Mouse (Mus musculus) heart, postnatal 0 days (tissue): ENCODE measurements around the gene Ambra1. TPM values are rescaled to one million over a fixed set of nuclear protein-coding genes. Genes with fewer than 3 reads are reported as not detected.

Experiments used
- ATAC-seq: fragments of 200-750 bp; cut with Nextera tagmentation; 2 replicates; pipeline ENCODE4 v1.8.0; 2017; ENCODE audit warnings: low read depth, moderate number of reproducible peaks, moderate library complexity; ENCODE audit not compliant: insufficient read depth
- DNase-seq: peaks from one replicate; pipeline ENCODE4 v3.0.0-alpha.2; 2016; ENCODE audit warnings: low spot score
- H3K27ac ChIP-seq: fragments of 300-500 bp; sonication (generic); 2 replicates; pipeline ENCODE4 v1.5.1; 2014; ENCODE audit warnings: low read depth, mild to moderate bottlenecking
- H3K27me3 ChIP-seq: fragments of 300-500 bp; sonication (generic); 2 replicates; pipeline ENCODE4 v1.6.1; 2014; ENCODE audit warnings: low read length, mixed read lengths; ENCODE audit not compliant: control insufficient read depth, insufficient read depth
- H3K36me3 ChIP-seq: fragments of 300-500 bp; sonication (generic); replicated peaks from 2 replicates; pipeline ENCODE4 v1.6.1; 2014; ENCODE audit warnings: low read length, mixed read lengths; ENCODE audit not compliant: control insufficient read depth, insufficient read depth
- H3K4me1 ChIP-seq: fragments of 300-500 bp; sonication (generic); 2 replicates; pipeline ENCODE4 v1.6.1; 2014; ENCODE audit warnings: antibody characterized with exemption; ENCODE audit not compliant: control insufficient read depth, insufficient read depth
- H3K4me2 ChIP-seq: fragments of 300-500 bp; sonication (generic); 2 replicates; pipeline ENCODE4 v1.6.1; 2014; ENCODE audit warnings: low read depth, mild to moderate bottlenecking, low read length, moderate library complexity
- H3K4me3 ChIP-seq: fragments of 300-500 bp; sonication (generic); 2 replicates; pipeline ENCODE4 v1.5.1; 2014; ENCODE audit warnings: low read depth, low read length
- H3K9ac ChIP-seq: fragments of 300-500 bp; sonication (generic); replicated peaks from 2 replicates; pipeline ENCODE4 v1.6.1; 2014; ENCODE audit warnings: low read depth, low read length, mixed read lengths
- H3K9me3 ChIP-seq: fragments of 300-500 bp; sonication (generic); replicated peaks from 2 replicates; pipeline ENCODE4 v1.6.1; 2016; ENCODE audit warnings: low read length; ENCODE audit not compliant: control insufficient read depth
- CTCF ChIP-seq: IDR thresholded peaks from 2 replicates; pipeline ENCODE4 v1.5.1; 2016; ENCODE audit warnings: antibody characterized with exemption, control low read depth, low read depth
- EP300 ChIP-seq: IDR thresholded peaks from 2 replicates; pipeline ENCODE4 v1.6.1; 2016; ENCODE audit warnings: antibody characterized with exemption, low read depth
- WGBS: fragments of 180-500 bp; shearing (Covaris S2); extraction: QIAGEN DNeasy Blood & Tissue Kit; methylation state at CpG from one replicate; pipeline ENCODE4 v1.1.7; 2014; 5-methylcytosine and 5-hydroxymethylcytosine counted together
- polyA plus RNA-seq: library from polyadenylated mRNA; unstranded; fragments of >200 nt; fragmentation: Nextera tagmentation; extraction: Ambion mirVana; gene quantifications from 2 replicates; pipeline ENCODE4 v1.2.1, GENCODE M21; 2015
- total RNA-seq: library from RNA; depleted of rRNA; stranded (reverse); fragments of >200 nt; gene quantifications from 2 replicates; pipeline ENCODE4 v1.2.3, GENCODE M21; 2014; ENCODE audit warnings: low replicate concordance

The Ambra1 gene
- total and polyA plus RNA-seq, 2 experiments from 2014 or later: 5.5 to 14.8 TPM

GRCm38 (mm10) chr2:91949411-91950274 is 219.7 kb downstream of the Ambra1 start:
- 33% methylated on average over 16 of the region's 17 CpGs for WGBS
- H3K4me3 ChIP-seq: peak overlapping the region; percentile 50
- DNase-seq (peak; percentile 73), ATAC-seq (peak; percentile 70)
- no peaks in the 10 kb centered on the region for H3K27me3 ChIP-seq
- peak overlapping the region; percentile 76 for H3K4me2 ChIP-seq
- peak overlapping the region; percentile 99 for H3K27ac ChIP-seq
- peaks cover 12% of the 10 kb centered on the region; the same call in 1 of the 2 replicates for H3K36me3 ChIP-seq
- TF ChIP-seq EP300: no peak
- no peak for TF ChIP-seq CTCF
- peak overlapping the region; percentile 77 for H3K9ac ChIP-seq
- peaks cover 60% of the 10 kb centered on the region for H3K4me1 ChIP-seq
- no peaks in the 10 kb centered on the region for H3K9me3 ChIP-seq

- Histone ChIP-seq H3K27me3 (no peaks in the 10 kb centered on the region), H3K4me2 (peak overlapping the region; percentile 76), H3K27ac (peak overlapping the region; percentile 99), H3K4me3 (peak overlapping the region; percentile 50), H3K36me3 (peaks cover 5% of the 10 kb centered on the region; the same call in 1 of the 2 replicates), H3K9me3 (no peaks in the 10 kb centered on the region), H3K4me1 (peaks cover 68% of the 10 kb centered on the region), H3K9ac (peak overlapping the region; percentile 77)
- DNase-seq: peak; percentile 93
- WGBS: 13% methylated on average over 15 of the region's 15 CpGs
- peak; percentile 85 for ATAC-seq
- no peak; the same call in 1 of the 2 replicates for TF ChIP-seq CTCF
- TF ChIP-seq EP300: no peak
Observed at GRCm38 (mm10) chr2:91950275-91951085, 220.5 kb downstream of the Ambra1 start.

- no peak overlapping the region for H3K9ac ChIP-seq
- no peaks in the 10 kb centered on the region for H3K36me3 ChIP-seq
- peak overlapping the region; percentile 5; the same call in 1 of the 2 replicates for H3K4me2 ChIP-seq
- peaks cover 67% of the 10 kb centered on the region for H3K4me1 ChIP-seq
- peak; percentile 52 for ATAC-seq
- TF ChIP-seq EP300 (peak; percentile 73), CTCF (no peak)
- DNase-seq: peak; percentile 88
- H3K4me3 ChIP-seq: no peak overlapping the region
- 6% methylated on average over 5 of the region's 5 CpGs for WGBS
- peak overlapping the region; percentile 81 for H3K27ac ChIP-seq
- H3K27me3 ChIP-seq: no peaks in the 10 kb centered on the region
- H3K9me3 ChIP-seq: no peaks in the 10 kb centered on the region
Observed at GRCm38 (mm10) chr2:91953825-91954224, 223.9 kb downstream of the Ambra1 start.

GRCm38 (mm10) chr2:91955121-91955591 is 225.2 kb downstream of the Ambra1 start:
- no peak for TF ChIP-seq CTCF
- no peak for TF ChIP-seq EP300
- Histone ChIP-seq H3K9me3 (no peaks in the 10 kb centered on the region), H3K4me2 (no peak overlapping the region), H3K27ac (peak overlapping the region; percentile 55), H3K4me1 (peaks cover 59% of the 10 kb centered on the region), H3K4me3 (no peak overlapping the region), H3K27me3 (no peaks in the 10 kb centered on the region), H3K9ac (no peak overlapping the region), H3K36me3 (no peaks in the 10 kb centered on the region)
- DNase-seq (no peak), ATAC-seq (no peak)
- WGBS: 64% methylated on average over 4 of the region's 4 CpGs

- DNase-seq: no peak
Observed at GRCm38 (mm10) chr2:91955875-91956274, 225.9 kb downstream of the Ambra1 start.

More at GRCm38 (mm10) chr2:91955875-91956274, 225.9 kb downstream of the Ambra1 start:
- Histone ChIP-seq H3K4me2 (no peak overlapping the region), H3K9me3 (no peaks in the 10 kb centered on the region), H3K9ac (no peak overlapping the region), H3K27ac (no peak overlapping the region), H3K4me1 (peaks cover 53% of the 10 kb centered on the region), H3K4me3 (no peak overlapping the region), H3K36me3 (no peaks in the 10 kb centered on the region), H3K27me3 (no peaks in the 10 kb centered on the region)
- WGBS: 81% methylated on average over 6 of the region's 6 CpGs
- TF ChIP-seq EP300: no peak
- no peak for TF ChIP-seq CTCF
- no peak for ATAC-seq
